Comparison of ENCODE assay signal across 31 mouse cellular contexts in the genomic region with DNA sequence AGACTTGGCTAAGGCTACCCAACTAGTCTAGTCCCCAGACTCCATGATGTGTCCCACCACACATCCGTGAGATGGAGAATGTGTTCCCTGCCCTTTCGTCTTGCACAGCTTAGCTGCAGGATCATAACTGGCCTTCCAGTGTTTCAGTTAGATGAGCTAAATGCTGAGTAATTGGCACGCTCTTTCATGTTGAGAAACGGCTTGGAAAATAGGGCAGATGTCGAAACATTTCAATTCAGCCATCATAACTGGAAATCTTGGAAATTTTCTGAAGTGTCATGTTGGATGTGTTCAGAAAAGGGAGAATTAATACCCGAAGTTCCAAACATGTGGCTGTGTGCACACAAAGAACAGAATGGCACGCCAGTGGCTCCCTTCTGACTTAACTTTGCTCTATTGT. TPM values are rescaled to one million over a fixed set of nuclear protein-coding genes. Genes with fewer than 3 reads are reported as not detected.
DNase-seq lines count a peak whose midpoint lies in the region; ATAC-seq and TF ChIP-seq lines count a peak whose summit lies in the region.
"Had no signal": no experiment of that assay in that cellular context is flagged by ENCODE, and none has a peak within 500 bp of the region (broad histone marks: within the 10 kb centered on the region; RNA-seq: fewer than 3 reads in every experiment).

No protein-coding gene starts in this region.

- H3K36me3 ChIP-seq in liver, adult 2 months (ENCODE audit: control insufficient read depth, insufficient read depth, low read length), result no peaks in the 10 kb centered on the region
- no peaks in the 10 kb centered on the region for H3K36me3 ChIP-seq in liver, embryonic 11.5 days (ENCODE audit: control insufficient read depth, insufficient read depth, low read length)
- H3K36me3 ChIP-seq: heart, embryonic 10.5 days; hindbrain, embryonic 12.5 days; limb, embryonic 15.5 days; midbrain, embryonic 10.5 days; neural tube, embryonic 13.5 days had no signal

- peak; percentile 34 for DNase-seq in adrenal gland, postnatal 10 days
- DNase-seq in adrenal gland, adult 18-20 months (ENCODE audit: low spot score in 2 of 2), result no peak
- peak; percentile 46 for DNase-seq in liver, adult 2 months (ENCODE audit: extremely low read depth, low read depth, low spot score)
- no peak for DNase-seq in liver, embryonic 11.5 days (ENCODE audit: low spot score)
- peak; percentile 80 for DNase-seq in adipocyte (ENCODE audit: low spot score)
- peak; percentile 52 for DNase-seq in lung, postnatal 36 days
- DNase-seq in layer of hippocampus, adult 11-12 months (ENCODE audit: low spot score), result no peak
- DNase-seq: cerebellum, adult 18-20 months; cerebellum, postnatal 14 days; gastrocnemius, postnatal 25 days; kidney, postnatal 25 days; left cerebral cortex, postnatal 4 days; liver, postnatal 0 days; thymus, postnatal 14 days had no signal

- no peak overlapping the region for H3K27ac ChIP-seq in liver, adult 2 months (replicated peaks; ENCODE audit: insufficient read depth, low read depth, low read length)
- H3K27ac ChIP-seq in liver, embryonic 11.5 days (ENCODE audit: low read depth, low read length), result no peak overlapping the region
- H3K27ac ChIP-seq: forebrain, embryonic 13.5 days; heart, embryonic 10.5 days; hindbrain, embryonic 12.5 days; left cerebral cortex, adult 2 months; limb, embryonic 15.5 days; midbrain, embryonic 10.5 days; neural tube, embryonic 13.5 days had no signal

- no peaks in the 10 kb centered on the region for H3K4me1 ChIP-seq in liver, adult 2 months (ENCODE audit: control insufficient read depth, insufficient read depth, low read length)
- no peaks in the 10 kb centered on the region for H3K4me1 ChIP-seq in liver, embryonic 11.5 days (replicated peaks; ENCODE audit: control insufficient read depth, insufficient read depth, low read length)

- peaks cover 8% of the 10 kb centered on the region; the same call in 1 of the 2 replicates for H3K27me3 ChIP-seq in liver, adult 2 months (ENCODE audit: control insufficient read depth, insufficient read depth, low read length)
- H3K27me3 ChIP-seq in liver, embryonic 11.5 days (replicated peaks; ENCODE audit: control insufficient read depth, insufficient read depth, low read length), result peaks cover 26% of the 10 kb centered on the region
- H3K27me3 ChIP-seq: limb, embryonic 15.5 days; neural tube, embryonic 13.5 days had no signal

- no peak overlapping the region for H3K4me2 ChIP-seq in liver, embryonic 11.5 days
- H3K4me2 ChIP-seq: forebrain, embryonic 13.5 days; hindbrain, embryonic 12.5 days; limb, embryonic 15.5 days; neural tube, embryonic 13.5 days had no signal

- TF ChIP-seq CTCF in liver, adult 2 months (IDR thresholded peaks at IDR 0.05; ENCODE audit: low read depth, low read length), result no peak

- WGBS in liver, adult 2 months, result 70% methylated on average over 7 of the region's 7 CpGs
- 82% methylated on average over 7 of the region's 7 CpGs for WGBS in liver, embryonic 11.5 days

- no peak overlapping the region for H3K9ac ChIP-seq in liver, adult 2 months (ENCODE audit: low read depth, low read length)
- H3K9ac ChIP-seq in liver, embryonic 11.5 days (ENCODE audit: low read depth, low read length), result no peak overlapping the region
- H3K9ac ChIP-seq: forebrain, embryonic 13.5 days; hindbrain, embryonic 12.5 days; limb, embryonic 15.5 days; liver, postnatal 0 days; neural tube, embryonic 13.5 days had no signal

- no peak for ATAC-seq in liver, embryonic 11.5 days (replicated peaks; ENCODE audit: low FRiP score)
- ATAC-seq: CD4-positive, CD25-positive, alpha-beta regulatory T cell, adult 4 months; forebrain, embryonic 13.5 days; intestine, postnatal 0 days; liver, postnatal 0 days; midbrain, embryonic 16.5 days; Patski had no signal

- no peak for TF ChIP-seq POLR2A in liver, adult 2 months (IDR thresholded peaks at IDR 0.05; ENCODE audit: extremely low read depth, insufficient read depth, low read length)

- H3K9me3 ChIP-seq in liver, embryonic 11.5 days (ENCODE audit: control insufficient read depth, low read length), result no peaks in the 10 kb centered on the region
- H3K9me3 ChIP-seq: forebrain, embryonic 13.5 days; heart, embryonic 10.5 days; hindbrain, embryonic 12.5 days; limb, embryonic 15.5 days; midbrain, embryonic 10.5 days; neural tube, embryonic 13.5 days had no signal

- H3K4me3 ChIP-seq in liver, adult 2 months (ENCODE audit: insufficient read depth, low read depth, low read length), result no peak overlapping the region
- no peak overlapping the region for H3K4me3 ChIP-seq in liver, embryonic 11.5 days (ENCODE audit: low read depth, low read length)
- H3K4me3 ChIP-seq: forebrain, embryonic 13.5 days; heart, embryonic 10.5 days; hindbrain, embryonic 12.5 days; left cerebral cortex, adult 2 months; limb, embryonic 15.5 days; midbrain, embryonic 10.5 days; myocyte; neural tube, embryonic 13.5 days had no signal

- H3K79me2 ChIP-seq in liver, adult 2 months (ENCODE audit: control insufficient read depth, insufficient read depth, low read length), result no peaks in the 10 kb centered on the region

RNA-seq across cellular contexts. Expression of a gene that starts 4.7 kb away (rescaled TPM):
- total RNA-seq in adrenal gland, postnatal 10 days (2021), result 1 to 10 TPM; 8.5 to 9.0 TPM
- total RNA-seq in adrenal gland, adult 18-20 months (2021), result 1 to 10 TPM; 5.2 to 8.1 TPM
- 0.40 and 0.46 TPM in 2 replicates for total RNA-seq in liver, adult 2 months (2014; rRNA removed)
- polyA plus RNA-seq in liver, adult 2 months (2012; rRNA removed), result 0.98 and 1.3 TPM in 2 replicates
- 7.4 and 7.7 TPM in 2 replicates for polyA plus RNA-seq in liver, embryonic 11.5 days (2014; fragmentation: Nextera tagmentation; extraction: Ambion mirVana)

RNA-seq across cellular contexts. Expression of a gene that starts 20.1 kb away (rescaled TPM):
- not detected for total RNA-seq in adrenal gland, postnatal 10 days (2021)
- total RNA-seq in adrenal gland, adult 18-20 months (2021), result not detected
- not detected in 2 replicates for total RNA-seq in liver, adult 2 months (2014; rRNA removed)
- not detected in 2 replicates for polyA plus RNA-seq in liver, adult 2 months (2012; rRNA removed)
- polyA plus RNA-seq in liver, embryonic 11.5 days (2014; fragmentation: Nextera tagmentation; extraction: Ambion mirVana), result not detected in 2 replicates
- total RNA-seq: gastrocnemius, postnatal 25 days; layer of hippocampus, adult 8-10 months; left cerebral cortex, adult 2 months; left cerebral cortex, postnatal 4 days had no signal
- polyA plus RNA-seq: CD4-positive, CD25-positive, alpha-beta regulatory T cell, adult 4 months; embryonic facial prominence, embryonic 11.5 days; forebrain, embryonic 13.5 days; heart, embryonic 10.5 days; heart, postnatal 0 days; hindbrain, embryonic 12.5 days; intestine, postnatal 0 days; kidney, embryonic 14.5 days; limb, embryonic 15.5 days; liver, postnatal 0 days; midbrain, embryonic 10.5 days; midbrain, embryonic 16.5 days; myocyte; neural tube, embryonic 13.5 days; Patski; stomach, embryonic 14.5 days had no signal

Comparison
In these comparisons a context has a peak if more than half of its experiments do, and no peak if none do; other contexts are left out.
1. DNase-seq: peak in adrenal gland, postnatal 10 days (single experiment), liver, adult 2 months (single experiment), adipocyte (single experiment) and lung, postnatal 36 days (single experiment); none in adrenal gland, adult 18-20 months (0 of 2), liver, embryonic 11.5 days (single experiment) and layer of hippocampus, adult 11-12 months (single experiment).